Mouse (Mus musculus): ENCODE data around the gene Tfap2e.

- TF ChIP-seq POLR2A (IDR thresholded peaks at IDR 0.05; ENCODE audit: control insufficient read depth, low read depth, low read length) (no peak), CTCF (IDR thresholded peaks at IDR 0.05; ENCODE audit: control insufficient read depth, insufficient read depth, insufficient replicate concordance, low read depth, low read length) (no peak)
Observed at GRCm38 (mm10) chr4:126781871-126782270, 45.8 kb upstream of the Tfap2e start.
